Mouse (Mus musculus) kidney, adult 2 months (tissue): ENCODE results near the gene Gm6899.

Experiments used
- CTCF ChIP-seq: fragments of 200-500 bp; conservative IDR thresholded peaks from 2 replicates; pipeline ENCODE4 v1.5.1; 2011; ENCODE audit warnings: low read depth, mild to moderate bottlenecking, control low read depth, low read length, moderate library complexity, mixed read lengths; ENCODE audit not compliant: insufficient read depth, insufficient read length
- POLR2A ChIP-seq: fragments of 200-500 bp; IDR thresholded peaks from one replicate; pipeline ENCODE4 v1.6.1; 2011; ENCODE audit warnings: low read depth, low read length, control low read depth

GRCm38 (mm10) chr11:26618475-26619223, 25.6 kb downstream of the Gm6899 start:
- no peak for TF ChIP-seq CTCF
- no peak for TF ChIP-seq POLR2A
